Mouse (Mus musculus) granulocyte monocyte progenitor cell, adult 5-6 weeks (primary cell): Measurements from ENCODE around the gene Rtkn2. TPM values are rescaled to one million over a fixed set of nuclear protein-coding genes. Genes with fewer than 3 reads are reported as not detected.
A peak's percentile ranks its signal among the peaks of the same experiment; 100 is the strongest.

Experiments used
- ATAC-seq: replicated peaks from 2 replicates; pipeline ENCODE4 v1.8.0; 2016; ENCODE audit warnings: mild to moderate bottlenecking, moderate TSS enrichment, inconsistent platforms; ENCODE audit not compliant: poor library complexity, severe bottlenecking
- total RNA-seq, 2 experiments: library from RNA; stranded (forward) in 1 of 2; stranded (reverse) in 1 of 2; fragments of 200-712, 200-1000 nt in 1 of 2; fragments of >200 nt in 1 of 2; fragmentation: Nextera tagmentation in 1 of 2; gene quantifications; 2 replicates each; pipeline ENCODE4 v1.2.3; 2014 to 2017

Gene Rtkn2
- total RNA-seq, 2 experiments from 2014 or later = 6.6 to 9.6 TPM

GRCm38 (mm10) chr10:68100506-68100905 is 121.1 kb downstream of the Rtkn2 start:
- ATAC-seq = no peak

GRCm38 (mm10) chr10:68101251-68101650 is 121.9 kb downstream of the Rtkn2 start:
- no peak for ATAC-seq

- no peak for ATAC-seq
Observed at GRCm38 (mm10) chr10:68102566-68102965, 123.2 kb downstream of the Rtkn2 start.

- no peak for ATAC-seq
Observed at GRCm38 (mm10) chr10:68103078-68103855, 123.9 kb downstream of the Rtkn2 start.

- ATAC-seq = no peak
Observed at GRCm38 (mm10) chr10:68103988-68104387, 124.6 kb downstream of the Rtkn2 start.

GRCm38 (mm10) chr10:68104481-68104880 is 125.1 kb downstream of the Rtkn2 start:
- peak; percentile 70 for ATAC-seq

GRCm38 (mm10) chr10:68104881-68105781 is 125.8 kb downstream of the Rtkn2 start:
- peak; percentile 68 for ATAC-seq

GRCm38 (mm10) chr10:68106351-68106950 is 127.1 kb downstream of the Rtkn2 start:
- ATAC-seq = no peak

- ATAC-seq = no peak
Observed at GRCm38 (mm10) chr10:68107716-68108115, 128.3 kb downstream of the Rtkn2 start.

Other genes starting within 250 kb of the Rtkn2 start
- not detected in 2 replicates for gene Zfp365, start 66.9 kb upstream of the Rtkn2 start, total RNA-seq (2014; fragmentation: Nextera tagmentation)
- gene Zfp365, start 66.9 kb upstream of the Rtkn2 start, total RNA-seq (2017) = not detected in 2 replicates